Mouse (Mus musculus) cerebellum, adult 9-11 months (tissue): ENCODE measurements around the gene Psmb8.
A peak's percentile ranks its signal among the peaks of the same experiment; 100 is the strongest.

Source experiments
- DNase-seq: peaks from one replicate; pipeline ENCODE4 v3.0.0; 2022

Psmb8 gene

GRCm38 (mm10) chr17:34194723-34195122 is 2.8 kb upstream of the Psmb8 start:
- DNase-seq = no peak

GRCm38 (mm10) chr17:34196491-34196890 is 1.0 kb upstream of the Psmb8 start:
- DNase-seq = no peak

- DNase-seq = no peak
These were observed 491 bp downstream of the Psmb8 start for GRCm38 (mm10) chr17:34197904-34198520.

- DNase-seq = no peak
These were observed 996 bp downstream of the Psmb8 start for GRCm38 (mm10) chr17:34198521-34198912.

- DNase-seq = no peak
These were observed 1.6 kb downstream of the Psmb8 start for GRCm38 (mm10) chr17:34199050-34199619.

- no peak for DNase-seq
These were observed 2.5 kb downstream of the Psmb8 start for GRCm38 (mm10) chr17:34200047-34200446.

- no peak for DNase-seq
These were observed 3.4 kb downstream of the Psmb8 start for GRCm38 (mm10) chr17:34200772-34201505.

- DNase-seq = no peak
These were observed 4.1 kb downstream of the Psmb8 start for GRCm38 (mm10) chr17:34201506-34202055.

- no peak for DNase-seq
These were observed 5.4 kb downstream of the Psmb8 start for GRCm38 (mm10) chr17:34202760-34203442.

GRCm38 (mm10) chr17:34203444-34203843 is 5.9 kb downstream of the Psmb8 start, which contains the start of gene Tap2:
Gene Tap2 (plus strand): TSS chr17:34203527.
- DNase-seq = no peak

GRCm38 (mm10) chr17:34204303-34205010 is 6.9 kb downstream of the Psmb8 start:
- peak; percentile 74 for DNase-seq

- DNase-seq = no peak
These were observed 7.7 kb downstream of the Psmb8 start for GRCm38 (mm10) chr17:34205021-34205745.

GRCm38 (mm10) chr17:34205746-34206176 is 8.2 kb downstream of the Psmb8 start:
- DNase-seq = peak; percentile 21

GRCm38 (mm10) chr17:34206731-34207130 is 9.2 kb downstream of the Psmb8 start:
- DNase-seq = no peak

- DNase-seq = no peak
These were observed 9.9 kb downstream of the Psmb8 start for GRCm38 (mm10) chr17:34207456-34207855.

GRCm38 (mm10) chr17:34207866-34208265 is 10.3 kb downstream of the Psmb8 start:
- DNase-seq = peak; percentile 0

- peak; percentile 1 for DNase-seq
These were observed 10.9 kb downstream of the Psmb8 start for GRCm38 (mm10) chr17:34208421-34208820.

GRCm38 (mm10) chr17:34209680-34210079 is 12.2 kb downstream of the Psmb8 start:
- DNase-seq = peak; percentile 1

- DNase-seq = peak; percentile 0
These were observed 13.1 kb downstream of the Psmb8 start for GRCm38 (mm10) chr17:34210599-34210998.

- peak; percentile 0 for DNase-seq
These were observed 14.3 kb downstream of the Psmb8 start for GRCm38 (mm10) chr17:34211746-34212365.

GRCm38 (mm10) chr17:34213936-34214335 is 16.4 kb downstream of the Psmb8 start:
- no peak for DNase-seq
